Mouse (Mus musculus): ENCODE data around the gene P4ha1.

GRCm38 (mm10) chr10:59346560-59346959 lies 23.5 kb downstream of the P4ha1 start:
- TF ChIP-seq POLR2A (IDR thresholded peaks at IDR 0.05; ENCODE audit: insufficient read depth, low read length), result no peak
- TF ChIP-seq CTCF (IDR thresholded peaks at IDR 0.05; ENCODE audit: low read depth, low read length), result no peak
